Mouse (Mus musculus): ENCODE measurements around the gene Atg4a-ps.
"Not testable (repeated sequence)": the region's sequence is repeated elsewhere in the genome, so short reads cannot be mapped to it uniquely, and the experiment has no call there.

Atg4a-ps gene

DNA sequence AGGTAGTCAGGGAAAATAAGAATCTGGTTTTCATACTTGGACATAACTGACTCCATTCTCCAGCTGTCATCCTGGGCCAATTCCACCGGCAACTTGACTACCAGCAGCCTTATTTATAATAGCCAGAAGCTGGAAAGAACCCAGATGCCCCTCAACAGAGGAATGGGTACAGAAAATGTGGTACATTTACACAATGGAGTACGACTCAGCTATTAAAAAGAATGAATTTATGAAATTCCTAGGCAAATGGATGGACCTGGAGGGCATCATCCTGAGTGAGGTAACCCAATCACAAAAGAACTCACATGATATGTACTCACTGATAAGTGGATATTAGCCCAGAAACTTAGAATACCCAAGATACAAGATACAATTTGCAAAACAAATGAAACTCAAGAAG lies at the start of gene Atg4a-ps:
Atg4a-ps (minus strand) TSS at position 101 of the 400 bp plus-strand sequence.
- not testable (repeated sequence) for DNase-seq

DNA sequence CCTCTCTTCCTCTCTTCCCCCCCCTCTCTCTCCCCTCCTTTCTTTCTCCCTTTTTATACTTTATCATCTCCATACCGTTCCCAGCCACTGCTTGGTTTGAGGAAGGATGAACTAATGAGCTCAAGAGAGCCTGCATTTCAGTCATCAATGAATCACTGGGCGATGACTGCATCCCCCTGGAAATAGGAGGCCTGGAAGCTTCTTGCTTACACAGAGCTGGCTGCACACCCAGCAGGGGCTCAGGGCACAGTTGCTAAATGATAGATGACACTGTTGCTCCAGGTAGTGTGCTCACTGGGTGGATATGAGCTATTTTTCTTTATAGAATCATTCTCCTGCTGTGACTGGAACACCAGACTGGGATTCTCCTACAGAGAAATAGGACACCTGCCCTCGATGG lies 49.7 kb upstream of the Atg4a-ps start:
- no peak for DNase-seq

DNA sequence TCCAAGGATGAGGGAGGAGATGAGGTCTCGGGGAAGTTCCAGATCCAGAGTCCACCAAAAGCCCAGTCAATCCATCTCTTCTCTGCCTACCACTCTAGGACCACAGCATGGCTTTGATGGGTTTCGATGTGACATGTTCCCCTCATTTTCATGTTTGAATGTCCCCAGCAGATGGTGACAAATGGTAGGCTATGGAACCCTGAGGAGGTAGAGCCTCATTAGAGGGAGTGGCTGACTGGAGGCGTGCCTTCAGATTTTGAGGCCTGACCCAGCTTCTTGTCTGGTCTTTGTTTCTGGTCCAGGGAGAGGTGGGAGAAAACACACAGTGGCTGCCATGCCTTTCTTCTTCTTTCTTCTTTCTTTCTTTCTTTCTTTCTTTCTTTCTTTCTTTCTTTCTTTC lies 44.6 kb upstream of the Atg4a-ps start:
- peak; percentile 20 for DNase-seq

DNA sequence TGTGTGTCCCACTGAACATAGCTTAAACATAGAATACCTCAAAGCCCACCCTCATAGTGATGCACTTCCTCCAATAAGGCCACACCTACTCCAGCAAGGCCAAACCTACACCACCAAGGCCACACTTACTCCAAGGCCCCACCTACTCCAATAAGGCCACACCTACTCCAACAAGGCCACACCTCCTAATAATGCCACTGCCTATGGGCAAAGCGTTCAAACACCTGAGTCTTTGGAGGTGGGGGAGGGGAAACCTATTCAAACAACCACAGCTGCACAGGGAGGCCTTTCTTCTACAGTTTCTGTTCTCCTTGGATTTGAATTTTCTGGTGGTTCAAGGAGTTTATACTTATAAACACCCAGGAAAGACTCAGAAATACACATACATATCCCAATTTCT lies 43.2 kb upstream of the Atg4a-ps start:
- DNase-seq, result no peak

DNA sequence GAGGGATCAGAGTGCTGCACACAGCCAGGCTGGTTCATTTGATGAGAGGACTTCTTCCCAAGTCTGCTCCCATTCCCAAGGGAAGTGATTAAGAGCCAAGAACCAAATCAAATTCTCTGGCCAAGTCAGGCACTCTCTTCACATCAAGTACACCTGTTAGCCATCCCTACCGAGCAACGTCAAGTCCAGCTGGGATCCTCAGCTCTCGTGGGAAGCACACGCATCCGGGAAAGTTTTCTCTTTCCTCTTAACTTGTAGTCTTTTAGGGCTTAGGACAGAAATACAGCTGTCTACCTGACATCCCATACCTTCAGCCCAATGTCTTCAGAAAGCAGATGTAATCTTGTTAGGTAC lies 38.1 kb upstream of the Atg4a-ps start:
- no peak for DNase-seq

DNA sequence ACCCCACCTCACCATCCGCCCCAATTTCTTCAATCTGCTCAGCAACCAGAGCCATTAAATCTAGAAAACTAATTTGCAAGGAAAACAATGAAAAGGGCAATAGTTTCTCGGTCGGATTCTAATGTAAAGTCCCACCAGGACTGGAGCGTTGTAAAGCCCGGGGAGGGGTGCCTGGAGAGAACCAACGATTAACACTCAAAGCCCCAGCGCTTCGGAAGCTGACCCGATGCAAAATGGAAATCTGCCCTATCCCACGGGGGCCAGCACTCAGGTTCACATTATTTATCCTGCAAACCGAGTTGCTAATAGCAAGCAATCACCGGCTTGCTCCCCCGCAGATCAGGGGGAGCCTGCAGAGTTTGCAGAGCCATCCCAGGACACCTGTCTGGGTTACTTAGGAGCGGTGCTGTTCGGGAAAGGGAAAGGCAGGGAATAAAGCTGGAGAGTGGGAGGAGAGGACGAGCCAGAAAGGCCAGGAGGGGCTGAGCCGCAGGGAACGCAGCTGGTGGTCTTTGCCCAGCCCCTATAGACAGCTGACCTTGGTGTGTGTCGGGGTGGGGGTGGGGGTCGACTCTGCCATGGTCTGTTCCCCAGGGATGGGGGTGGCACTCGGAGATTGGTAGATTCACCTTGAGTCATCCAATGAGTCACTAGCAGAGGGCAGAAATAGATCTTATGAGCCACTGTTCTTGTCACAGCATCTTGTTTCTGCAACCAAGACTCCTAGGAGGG lies 37.5 kb upstream of the Atg4a-ps start:
- no peak for DNase-seq

DNA sequence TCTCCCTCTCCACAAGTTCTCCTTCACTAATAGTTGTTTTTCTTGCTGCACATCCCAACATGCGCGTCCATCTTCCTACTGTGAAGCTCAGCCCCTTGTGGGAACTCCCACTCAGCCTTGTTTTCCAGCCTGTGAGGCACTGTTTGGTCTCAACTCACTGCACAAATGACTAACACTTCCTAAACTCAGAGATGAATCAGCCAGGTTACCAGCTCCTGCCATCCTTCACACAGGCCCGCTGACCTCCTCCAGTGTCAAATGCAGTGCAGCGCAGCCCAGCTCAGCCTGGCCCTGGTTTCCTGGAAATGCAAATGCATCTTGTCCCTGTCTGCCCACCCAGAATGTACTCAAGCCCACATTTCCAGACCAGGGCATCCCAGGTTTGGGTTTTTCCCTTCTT lies 36.6 kb upstream of the Atg4a-ps start:
- DNase-seq, result no peak

DNA sequence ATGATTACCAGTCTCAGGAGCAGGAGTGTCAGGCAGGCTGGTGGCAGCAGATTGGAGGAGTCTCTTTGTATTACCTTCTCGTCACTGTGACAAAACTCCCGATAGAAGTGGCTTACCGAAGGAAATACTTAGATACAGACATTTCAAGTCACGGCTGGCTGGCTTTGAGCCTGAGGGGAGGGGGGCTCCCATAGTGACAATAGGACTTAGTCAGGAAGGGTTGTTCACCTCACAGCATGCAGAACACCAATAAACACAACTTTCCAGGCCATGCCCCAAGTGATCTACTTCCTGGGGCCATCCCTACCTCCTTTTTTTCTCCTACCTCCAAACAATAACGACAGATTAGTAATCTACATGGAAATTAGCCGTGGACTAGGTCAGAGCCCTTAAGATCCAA lies 32.9 kb upstream of the Atg4a-ps start:
- no peak for DNase-seq

DNA sequence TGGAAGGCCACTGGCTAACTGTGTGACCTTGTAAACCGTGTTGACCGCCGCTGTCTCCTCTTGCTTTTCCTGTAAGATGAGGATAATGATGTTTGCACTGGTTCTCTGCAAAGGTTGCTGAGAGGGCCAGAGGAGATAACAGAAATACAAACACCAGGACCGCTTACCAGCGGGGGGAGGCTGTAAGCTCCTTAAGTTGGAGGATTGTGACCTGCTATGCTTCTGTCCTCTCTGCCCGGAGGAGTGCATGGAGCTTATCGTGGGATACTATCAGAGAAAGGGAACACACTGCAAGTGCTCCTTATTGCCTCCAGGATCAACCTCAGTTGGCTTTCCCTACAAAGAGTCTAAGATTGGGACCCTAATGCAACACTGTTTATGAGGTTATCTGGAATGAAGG lies 26.8 kb upstream of the Atg4a-ps start:
- no peak for DNase-seq

DNA sequence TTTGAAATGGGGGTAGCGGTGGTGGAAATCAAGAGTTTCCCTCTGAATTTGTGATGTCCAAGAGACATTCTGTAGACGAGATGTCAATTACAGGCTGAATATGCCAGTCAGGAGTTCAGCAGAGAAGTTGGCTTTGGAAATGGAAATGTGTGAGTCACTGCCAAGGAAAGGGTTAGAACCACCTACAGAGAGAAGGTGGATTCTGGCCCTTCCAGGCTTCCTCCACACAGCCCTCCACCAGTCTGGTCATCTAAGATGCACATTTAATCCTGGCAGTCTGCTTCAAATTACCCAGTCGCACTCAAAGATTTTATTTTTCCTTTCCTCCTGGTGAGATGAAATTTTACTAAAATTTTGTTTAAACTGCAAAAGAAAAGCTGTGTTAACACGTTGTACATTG lies 26.2 kb upstream of the Atg4a-ps start:
- no peak for DNase-seq

DNA sequence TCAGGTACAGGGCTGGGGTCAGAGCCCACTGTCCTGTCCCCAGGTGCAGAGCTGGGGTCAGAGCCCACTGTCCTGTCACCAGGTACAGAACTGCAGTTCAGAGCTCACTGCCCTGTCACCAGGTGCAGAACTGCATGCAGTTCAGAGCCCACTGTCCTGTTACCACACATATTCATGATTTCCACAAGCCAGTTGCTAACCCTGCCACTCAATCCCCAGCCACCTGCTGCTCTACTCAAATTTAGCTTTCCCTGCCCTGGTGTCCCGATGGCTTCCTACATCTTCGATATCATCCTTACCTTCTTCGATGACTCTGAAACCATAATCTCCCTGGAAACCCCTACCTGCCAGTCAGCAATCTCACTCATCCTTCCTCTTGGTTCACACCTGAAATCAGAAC lies 17.5 kb upstream of the Atg4a-ps start:
- no peak for DNase-seq

DNA sequence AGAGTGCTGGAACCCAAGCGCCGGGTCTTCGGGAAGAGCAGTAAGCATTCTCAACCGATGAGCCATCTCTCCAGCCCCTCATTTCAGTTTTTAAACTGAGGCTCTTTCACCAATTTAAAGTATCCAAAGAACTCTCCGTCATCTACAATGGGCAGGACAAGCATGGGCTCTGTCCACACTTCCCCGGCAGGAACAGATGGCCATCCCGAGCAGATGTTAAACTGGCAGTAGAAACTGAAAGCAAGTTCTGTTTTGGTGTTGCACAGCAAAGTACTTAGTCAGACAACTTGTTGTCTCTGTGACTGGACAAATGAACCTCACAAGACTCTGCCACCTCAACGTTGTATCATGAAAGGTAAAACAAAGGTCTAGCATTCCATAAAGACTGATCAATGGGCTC lies 15.8 kb upstream of the Atg4a-ps start:
- no peak for DNase-seq

DNA sequence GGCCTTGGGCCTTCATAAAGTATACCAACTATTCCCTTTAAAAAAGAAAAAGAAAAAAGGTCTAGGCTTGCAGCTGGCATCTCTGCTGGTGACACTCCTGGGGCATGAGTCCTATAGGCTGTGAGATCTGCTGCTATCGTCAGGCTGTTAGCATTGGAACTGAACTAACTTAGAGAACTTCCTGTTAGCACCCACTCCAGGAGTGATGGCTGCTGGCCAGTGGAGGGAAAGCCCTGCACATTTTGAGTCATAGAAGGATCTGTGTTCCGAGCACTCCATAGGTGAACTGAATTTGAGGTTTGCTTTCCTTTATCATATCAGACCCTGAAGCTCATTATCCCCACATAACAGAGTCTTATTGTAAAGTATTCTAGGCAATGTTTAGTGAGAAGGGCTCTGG lies 14.1 kb upstream of the Atg4a-ps start:
- no peak for DNase-seq

DNA sequence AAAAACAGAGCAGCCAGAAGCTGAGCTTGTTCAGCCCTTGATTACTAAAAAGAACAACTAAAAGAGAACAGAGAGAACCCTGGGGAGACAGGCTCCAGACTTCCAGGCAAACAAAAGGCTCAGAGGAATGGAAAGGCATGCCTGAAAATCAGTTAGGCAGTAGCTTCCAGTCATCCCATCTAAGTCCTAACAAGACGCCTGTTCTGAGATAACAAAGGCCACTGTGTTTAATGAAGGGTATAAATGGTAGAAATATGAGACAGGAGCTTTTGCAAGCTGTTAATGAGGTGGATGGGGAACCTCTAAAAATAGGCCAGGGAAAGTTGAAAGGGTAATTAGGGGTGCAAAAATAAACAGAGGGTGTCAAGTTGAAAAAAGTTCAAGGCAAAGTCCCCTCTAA lies 4.5 kb upstream of the Atg4a-ps start:
- DNase-seq, result no peak

DNA sequence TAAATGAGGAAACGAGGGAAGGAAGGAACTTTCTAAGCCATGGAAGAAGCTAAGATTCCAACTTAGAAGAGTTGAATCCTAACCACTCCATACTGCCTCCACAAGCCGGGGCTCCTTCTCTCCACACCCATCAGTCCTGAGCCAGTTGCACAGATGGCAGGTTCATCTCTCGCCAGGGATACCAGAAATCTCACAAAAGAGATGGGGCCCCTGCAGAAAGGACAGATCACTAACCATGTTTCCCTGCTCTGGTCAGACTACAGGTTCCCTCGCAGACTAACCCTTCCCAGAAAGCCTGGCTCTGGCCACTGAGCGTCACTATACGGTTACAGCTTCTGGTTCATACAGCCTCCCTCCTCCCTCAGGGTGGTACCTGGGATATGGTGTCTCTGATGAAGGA lies 3.8 kb upstream of the Atg4a-ps start:
- no peak for DNase-seq

DNA sequence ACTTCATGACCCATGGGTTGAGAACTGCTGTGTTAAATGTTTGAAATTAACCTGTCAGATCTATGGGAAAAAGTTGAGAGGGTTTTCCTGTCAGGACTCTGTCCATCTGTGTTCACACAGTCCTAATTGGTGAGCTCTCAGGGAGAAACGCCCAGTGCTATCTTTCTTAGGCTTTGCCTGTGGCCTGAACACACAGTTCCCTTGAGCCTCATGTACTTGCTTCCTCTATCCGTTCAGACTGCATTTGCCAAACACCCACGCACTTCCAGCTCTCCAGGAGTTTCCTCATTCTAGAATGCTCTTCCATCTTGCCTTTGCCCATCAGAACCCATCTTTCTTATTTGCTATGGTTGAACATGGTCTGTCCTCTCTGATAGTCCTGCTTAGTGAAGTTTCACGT lies 2.6 kb upstream of the Atg4a-ps start:
- no peak for DNase-seq

DNA sequence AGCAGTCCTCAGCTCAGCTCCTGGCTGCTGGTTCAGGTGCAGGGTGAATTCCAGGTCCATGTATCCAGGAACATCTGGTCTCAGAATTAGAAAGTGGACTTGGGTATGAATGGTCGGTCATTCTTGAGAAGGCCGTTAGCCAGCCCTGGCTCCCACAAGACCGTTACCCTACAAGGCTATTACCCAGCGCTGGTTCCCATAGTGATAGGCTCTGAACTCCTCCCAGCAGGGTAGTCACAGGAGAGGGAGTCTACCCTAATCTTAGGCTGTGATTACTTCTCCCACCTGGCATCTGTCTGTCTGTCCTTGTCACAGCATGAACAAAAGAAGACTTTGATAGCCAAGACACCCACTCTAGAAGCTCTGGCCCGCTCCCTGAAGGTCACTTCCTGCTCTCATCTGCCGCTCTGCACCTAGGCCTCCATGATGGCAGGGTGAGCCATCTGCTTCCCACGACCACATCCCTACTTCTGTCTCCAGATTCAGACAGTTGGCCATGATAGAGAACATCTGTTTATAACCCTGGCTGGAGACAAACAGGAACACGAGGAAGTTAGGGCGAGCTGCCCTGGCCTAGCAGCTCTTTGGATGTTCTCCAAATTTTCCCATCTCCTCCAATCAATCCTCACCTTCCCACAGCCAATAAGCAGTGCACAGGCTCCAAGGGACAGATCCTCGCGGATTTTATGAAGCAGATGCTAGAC lies 1.4 kb upstream of the Atg4a-ps start:
- no peak for DNase-seq

DNA sequence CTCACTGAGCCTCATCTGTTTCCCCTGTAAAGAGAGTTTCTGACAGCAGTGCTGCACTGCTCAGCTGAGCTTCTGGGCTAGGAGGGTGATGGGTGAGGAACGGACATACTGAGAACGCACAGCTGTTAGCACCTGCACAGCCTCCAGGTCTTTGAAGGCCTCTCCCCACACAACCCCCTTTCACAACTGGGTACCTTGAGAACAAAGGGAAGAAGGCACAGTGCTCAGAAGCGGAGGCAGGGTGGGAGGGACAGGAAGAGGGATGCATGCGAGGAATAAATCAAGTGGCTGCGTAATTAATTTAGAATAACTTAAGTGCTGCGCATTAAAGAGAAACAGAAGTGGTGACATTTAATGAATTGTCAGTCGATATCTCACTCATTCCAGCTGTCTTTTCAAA lies 4.6 kb downstream of the Atg4a-ps start:
- no peak for DNase-seq

DNA sequence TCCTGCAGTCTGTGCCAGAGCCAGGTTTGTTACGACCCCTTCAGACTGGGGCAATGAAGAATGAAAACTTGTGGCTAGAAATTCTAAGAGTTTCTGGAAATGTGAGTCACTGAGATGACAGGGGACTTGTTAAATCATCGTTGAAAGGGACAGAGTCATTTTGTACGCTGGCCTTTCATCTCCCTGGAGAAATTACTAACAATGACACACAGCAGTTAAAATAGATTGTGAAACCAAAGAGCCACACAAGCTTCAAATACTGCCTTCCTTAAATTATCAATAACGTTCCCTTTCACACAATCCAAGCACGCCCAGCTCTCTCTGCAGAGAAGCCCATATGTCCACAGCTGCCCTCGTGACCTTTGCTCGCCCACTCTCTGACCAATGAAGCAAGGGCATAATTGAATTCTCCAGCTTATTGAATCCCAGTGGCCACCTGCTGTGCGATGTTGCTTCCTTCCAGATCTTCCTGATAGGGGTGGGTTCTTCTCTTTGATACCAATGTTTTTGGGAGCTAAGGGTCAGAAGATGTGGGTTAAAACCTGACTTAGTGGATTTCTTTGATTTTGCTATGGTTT lies 5.6 kb downstream of the Atg4a-ps start:
- no peak for DNase-seq

DNA sequence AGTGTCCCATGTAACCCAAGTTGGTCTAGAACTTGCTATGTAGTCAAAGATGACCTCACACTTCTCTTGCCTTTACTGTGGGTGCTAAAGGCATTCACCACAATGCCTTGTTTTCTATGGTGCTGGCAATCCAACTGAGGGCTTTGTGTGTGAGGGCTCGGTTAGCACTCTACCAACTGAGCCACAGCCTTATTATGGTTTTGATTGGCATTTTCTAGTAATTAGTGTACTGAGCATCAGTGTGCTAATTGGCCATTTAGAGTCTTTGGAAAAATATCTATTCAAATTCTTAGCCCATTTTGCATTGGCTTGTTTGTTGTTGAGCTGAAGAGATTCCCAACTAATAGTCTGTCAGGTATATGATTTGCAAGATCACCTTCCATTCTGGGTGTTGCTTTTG lies 8.2 kb downstream of the Atg4a-ps start:
- DNase-seq, result no peak

DNA sequence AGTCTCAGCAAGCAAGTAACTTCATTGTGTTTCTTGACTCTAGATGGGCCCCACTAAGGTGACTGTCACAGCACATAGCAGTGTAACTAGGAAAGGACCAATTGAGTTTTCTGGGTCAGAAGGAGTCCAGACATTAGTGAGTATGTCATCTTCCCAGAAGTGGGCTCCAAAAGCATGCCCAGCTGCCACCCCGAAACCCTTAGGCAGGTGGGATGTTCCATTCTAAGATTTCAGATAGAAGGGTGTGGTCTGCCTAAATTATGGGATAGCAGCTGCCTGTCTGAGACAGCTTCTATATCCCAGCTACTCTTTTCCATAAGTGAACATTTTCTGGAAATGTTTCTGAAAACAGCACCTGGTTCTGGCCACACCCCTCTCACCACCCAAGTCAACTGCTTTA lies 11.6 kb downstream of the Atg4a-ps start:
- DNase-seq, result no peak

DNA sequence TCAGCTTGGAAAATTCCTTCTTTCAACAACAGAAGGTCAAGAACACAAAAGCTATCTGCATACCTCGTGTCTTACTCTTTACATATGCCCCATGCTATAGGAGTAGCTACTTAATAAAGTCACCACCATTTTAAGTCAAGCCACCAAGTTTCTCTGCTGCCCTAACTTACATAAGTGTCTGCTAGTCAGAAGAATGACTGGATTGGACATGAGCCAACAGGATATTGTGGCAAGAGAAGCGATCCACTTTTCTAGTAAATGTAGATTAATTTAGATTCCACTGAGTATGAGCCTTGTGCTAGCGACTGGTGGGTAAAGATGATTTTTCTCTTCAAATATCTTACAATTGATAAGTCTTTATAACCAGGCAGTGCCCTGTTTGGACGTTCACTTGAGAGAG lies 12.0 kb downstream of the Atg4a-ps start:
- DNase-seq, result no peak

DNA sequence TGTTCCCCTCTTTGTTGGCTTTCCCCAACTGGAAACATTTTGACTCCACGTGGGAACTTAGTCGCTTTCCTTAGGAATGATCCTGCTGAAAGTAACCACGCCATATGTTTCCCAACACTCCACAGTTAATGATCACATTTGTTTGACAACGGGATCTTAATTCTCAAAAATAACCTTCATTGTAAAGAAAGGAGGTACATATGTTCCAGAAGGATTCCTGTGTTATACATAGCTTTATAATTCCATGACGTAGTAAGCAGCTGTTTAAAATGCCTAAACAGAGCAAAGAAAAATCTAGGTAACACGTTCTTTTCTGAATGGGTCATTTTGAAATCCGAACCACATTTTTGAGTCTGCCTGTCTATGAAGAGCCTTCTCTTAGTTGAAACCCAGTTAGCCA lies 12.7 kb downstream of the Atg4a-ps start:
- no peak for DNase-seq

DNA sequence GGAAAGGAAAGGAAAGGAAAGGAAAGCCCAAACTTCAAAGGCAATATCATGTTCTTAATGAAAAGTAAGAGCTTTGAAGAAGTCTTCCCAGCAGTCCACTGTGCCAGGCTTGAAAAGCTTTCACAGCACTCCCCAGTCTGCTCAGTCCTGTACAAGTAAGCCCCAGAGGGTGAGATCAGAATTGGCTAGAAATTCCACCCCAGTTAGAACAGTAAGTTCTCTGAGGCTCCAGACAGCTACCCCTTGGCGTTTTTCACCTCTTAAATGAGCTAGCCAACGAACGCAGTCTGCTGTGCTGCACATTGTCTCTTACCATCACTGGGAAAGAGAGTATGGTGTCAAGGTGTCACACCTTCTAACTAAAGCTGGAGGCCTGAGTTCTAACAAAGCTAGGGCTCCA lies 18.2 kb downstream of the Atg4a-ps start:
- DNase-seq, result no peak

DNA sequence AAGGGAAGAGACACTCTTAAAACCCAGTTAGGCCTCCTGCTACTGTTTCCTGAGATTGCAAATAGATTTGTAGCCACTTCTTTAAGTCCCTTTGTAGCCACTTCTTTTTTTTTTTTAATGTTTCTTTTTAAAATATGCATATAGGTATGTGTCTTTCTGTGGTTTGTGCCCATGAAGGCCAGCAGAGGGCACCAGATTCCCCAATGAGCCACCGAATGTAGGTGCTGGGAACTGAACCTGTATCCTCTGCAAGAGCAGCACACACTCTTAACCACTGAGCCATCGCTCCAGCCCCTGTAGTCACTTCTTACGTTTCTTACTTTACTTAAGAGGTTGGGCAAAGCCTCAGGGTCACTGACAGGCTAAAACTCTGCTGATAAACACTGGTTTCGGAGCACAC lies 19.4 kb downstream of the Atg4a-ps start:
- DNase-seq, result no peak

Measured in B cell, adult 2 months (primary cell).